Mouse (Mus musculus) natural killer cell, adult 2 months (primary cell): ENCODE data around the gene Zfp956.

ENCODE experiments used
- DNase-seq, 2 experiments: peaks; one replicate each; pipeline ENCODE4 v3.0.0; 2022; ENCODE audit warnings: low spot score in 2 of 2

The Zfp956 gene

DNA sequence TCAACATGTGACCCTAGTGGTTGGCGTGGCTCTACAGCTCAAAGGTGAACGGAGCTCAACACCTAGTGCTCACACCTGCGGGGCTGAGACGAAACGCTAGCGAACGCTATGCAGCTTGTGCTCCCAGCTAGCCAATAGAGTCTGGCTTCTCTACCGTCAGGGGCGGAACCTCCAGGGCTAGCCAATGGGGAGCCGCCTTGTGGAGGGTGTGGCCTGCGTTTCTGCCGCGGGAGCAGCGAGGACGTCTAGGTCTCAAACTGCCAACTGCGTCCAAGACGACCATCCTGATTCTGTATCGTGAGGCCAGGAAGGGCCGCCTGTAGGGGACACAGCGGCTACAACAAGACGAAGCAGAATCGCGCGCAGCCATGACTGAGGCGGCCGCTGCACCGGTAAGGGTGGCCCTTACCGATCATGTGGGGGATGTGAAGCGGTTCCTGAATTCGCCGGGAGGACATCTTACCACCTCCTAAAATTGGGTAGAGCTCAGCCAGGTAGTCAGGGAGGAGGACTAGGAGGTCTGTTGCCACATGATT lies at the start of gene Zfp956:
Gene Zfp956, plus strand, starts transcription at position 200 of the 536 bp plus-strand sequence.
- peak; percentile 88 to 91 for DNase-seq

DNA sequence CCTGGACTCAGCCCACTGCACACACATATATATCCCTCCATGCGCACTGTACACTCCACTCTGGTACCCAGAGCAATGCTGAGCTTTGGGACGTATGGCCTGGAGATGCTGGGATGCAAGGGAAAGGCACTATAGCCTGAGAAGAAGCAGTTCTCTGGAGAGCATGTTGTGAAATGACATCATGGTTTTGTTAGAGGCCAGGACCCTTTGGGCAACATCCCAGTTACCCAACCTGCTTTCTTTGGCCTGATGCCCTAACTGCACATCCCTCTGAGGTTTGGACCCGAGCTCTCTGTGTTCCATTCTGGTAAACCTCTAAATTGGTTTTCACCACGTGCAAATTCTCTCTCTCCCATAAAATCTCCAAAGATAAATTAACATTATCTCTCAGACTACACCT lies 49.6 kb upstream of the Zfp956 start:
- no peak for DNase-seq

DNA sequence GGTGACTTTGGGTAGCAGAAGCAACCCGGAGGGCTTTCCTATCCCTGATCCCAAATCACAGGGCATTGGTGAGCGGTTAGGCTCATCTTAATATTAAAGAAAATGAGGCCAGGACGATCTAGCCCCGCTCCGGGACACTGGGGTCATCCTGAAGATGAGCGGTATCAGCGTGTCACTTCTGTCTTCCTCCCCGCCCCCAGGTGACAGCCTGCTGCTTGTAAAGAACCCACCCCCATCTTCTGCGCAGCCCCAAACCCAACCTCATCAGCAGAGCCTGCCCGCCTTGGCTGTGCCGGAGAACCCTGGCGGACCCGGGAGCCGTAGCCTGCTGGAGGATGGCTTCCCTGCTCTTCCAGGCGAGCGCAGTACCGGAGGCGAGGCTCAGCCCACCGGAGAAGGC lies 48.8 kb upstream of the Zfp956 start:
- DNase-seq: no peak

DNA sequence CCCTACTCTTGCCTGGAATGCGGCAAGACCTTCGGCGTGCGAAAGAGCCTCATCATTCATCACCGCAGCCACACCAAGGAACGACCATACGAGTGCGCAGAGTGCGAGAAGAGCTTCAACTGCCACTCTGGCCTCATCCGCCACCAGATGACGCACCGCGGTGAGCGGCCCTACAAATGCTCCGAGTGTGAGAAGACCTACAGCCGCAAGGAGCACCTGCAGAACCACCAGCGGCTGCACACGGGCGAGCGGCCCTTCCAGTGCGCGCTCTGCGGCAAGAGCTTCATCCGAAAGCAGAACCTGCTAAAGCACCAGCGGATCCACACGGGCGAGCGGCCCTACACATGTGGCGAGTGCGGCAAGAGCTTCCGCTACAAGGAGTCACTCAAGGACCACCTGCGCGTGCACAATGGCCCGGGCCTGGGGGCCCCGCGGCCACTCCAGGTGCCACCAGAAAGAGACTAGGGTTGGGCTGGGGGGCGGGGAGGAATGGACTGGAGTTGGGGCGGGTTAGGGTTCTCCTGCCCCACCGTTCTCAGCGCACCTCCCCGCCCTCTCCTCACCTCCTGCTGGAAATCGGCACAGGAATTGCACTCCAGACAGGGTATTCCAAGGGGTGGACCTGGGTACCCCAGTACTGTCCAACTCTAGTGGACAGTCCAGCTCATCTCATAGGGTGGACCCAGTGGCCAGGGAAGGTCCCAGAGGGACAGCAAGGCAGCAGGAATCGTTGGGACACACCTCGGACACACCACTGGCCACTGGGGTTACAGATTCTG lies 48.1 kb upstream of the Zfp956 start:
- DNase-seq: no peak

DNA sequence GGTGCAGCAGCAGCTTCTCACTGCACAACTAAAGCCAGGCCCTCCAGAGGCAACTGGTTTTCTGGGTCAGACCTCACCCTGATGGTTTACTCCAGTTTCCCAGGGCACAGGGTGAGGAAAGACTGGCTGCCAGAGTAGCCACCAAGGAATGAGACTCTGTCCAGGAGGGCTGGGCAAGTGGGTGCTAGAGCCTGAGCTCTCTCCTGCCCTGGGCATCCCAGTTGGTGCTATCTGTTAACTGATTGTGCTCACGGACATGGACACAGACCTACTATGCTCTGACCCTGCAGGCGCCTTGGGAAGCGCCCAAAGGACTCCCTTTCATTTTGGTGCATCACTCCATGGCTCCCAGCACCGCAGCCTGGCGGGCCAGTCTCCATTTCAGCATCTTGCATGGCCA lies 46.9 kb upstream of the Zfp956 start:
- no peak for DNase-seq

DNA sequence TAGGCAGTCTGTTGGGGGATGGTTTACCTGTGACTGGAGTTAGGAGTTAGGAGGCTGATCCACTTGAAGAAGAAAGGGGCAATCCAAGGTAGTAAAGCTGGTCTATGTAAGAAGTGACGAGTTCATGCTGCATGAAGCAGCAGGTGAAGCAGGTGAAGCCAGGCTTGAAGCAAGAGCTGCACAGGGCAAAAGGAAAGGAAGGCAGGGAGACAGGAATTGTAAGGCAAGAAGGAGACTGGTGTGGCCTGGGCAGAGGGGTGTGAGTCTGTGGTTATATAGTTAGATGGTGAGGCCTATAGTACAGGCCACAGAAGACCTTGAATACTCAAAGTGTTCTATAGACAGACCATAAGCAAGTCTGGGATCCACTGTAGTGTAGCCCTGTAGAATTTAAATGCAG lies 44.2 kb upstream of the Zfp956 start:
- DNase-seq: no peak

DNA sequence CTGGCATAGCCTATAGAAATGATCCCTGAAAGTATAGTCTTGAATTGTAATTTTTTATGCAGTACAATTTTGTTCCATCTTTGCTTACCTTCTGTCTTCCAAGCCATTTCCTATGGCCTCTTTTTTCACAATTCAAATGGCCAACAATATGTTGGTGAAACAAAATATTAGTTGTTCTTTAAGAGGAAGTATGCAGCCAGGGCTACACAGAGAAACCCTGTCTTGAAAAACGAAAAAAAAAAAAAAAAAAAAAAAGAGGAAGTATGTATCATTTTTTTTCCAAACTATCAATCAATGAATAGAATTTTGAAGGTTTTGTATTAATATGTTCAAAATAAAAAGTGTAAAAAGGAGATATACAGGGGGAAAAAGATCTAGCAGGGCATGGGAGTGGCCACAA lies 41.5 kb upstream of the Zfp956 start:
- DNase-seq: no peak

DNA sequence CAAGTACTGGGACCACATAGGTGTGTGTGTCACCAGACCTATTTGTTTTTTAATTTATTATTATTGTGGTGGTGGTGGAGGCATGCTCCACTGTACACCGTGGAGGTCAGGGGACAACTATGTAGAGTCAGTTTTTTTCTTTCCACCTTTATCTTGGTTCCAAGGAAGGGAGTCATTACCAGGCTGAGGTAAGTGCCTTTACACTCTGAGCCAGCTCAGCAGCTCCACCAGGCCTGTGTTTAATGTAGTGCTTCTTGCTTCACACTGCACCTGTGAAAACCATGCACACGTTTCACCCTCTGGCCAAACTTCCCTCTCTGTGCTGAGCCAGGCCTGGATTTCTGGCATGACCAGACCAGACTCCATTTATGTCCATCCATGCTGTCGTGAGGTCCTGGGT lies 40.2 kb upstream of the Zfp956 start:
- DNase-seq: no peak

DNA sequence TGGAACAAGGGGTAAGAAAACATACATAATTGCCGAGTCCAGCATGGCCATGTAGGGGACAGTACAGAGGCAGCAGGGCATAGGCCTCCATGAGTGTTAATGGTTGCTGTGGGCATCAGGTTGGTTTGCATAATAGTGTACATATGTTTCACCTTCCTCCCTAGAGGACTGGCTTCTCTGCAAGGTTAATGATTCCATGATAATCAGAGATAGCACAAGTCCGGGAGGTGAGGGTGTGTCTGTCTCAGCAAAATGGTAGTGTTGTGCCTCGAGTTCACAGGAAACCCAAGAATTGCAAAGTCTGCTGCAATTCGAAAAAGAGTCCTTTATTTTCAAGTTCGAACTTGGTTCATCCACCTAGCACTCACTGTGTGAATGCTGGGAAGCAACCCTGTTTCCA lies 36.1 kb upstream of the Zfp956 start:
- no peak for DNase-seq

DNA sequence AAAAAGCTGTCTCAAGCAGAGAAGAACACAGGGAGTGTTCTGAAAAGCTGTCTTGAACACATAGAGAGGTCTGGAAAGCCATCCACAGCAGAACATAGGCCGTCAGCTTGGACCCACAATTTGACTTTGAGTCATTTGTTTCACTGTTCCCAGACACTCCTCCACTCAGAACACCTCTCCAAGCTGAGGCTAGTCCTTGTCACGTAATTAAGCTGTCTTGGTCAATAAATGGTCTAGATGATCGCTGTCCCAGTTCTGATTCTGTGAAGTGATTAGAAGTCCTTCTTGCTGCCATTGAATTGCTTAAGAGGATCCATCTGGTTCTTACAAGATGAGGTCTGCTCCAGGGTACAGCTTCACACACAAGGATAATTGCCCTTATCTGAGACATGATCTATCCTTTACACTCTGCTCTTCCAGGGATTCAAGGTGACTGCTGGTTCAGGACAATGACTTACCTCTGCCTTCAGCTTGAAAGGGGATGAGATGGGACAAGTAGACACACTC lies 34.4 kb upstream of the Zfp956 start:
- no peak for DNase-seq

DNA sequence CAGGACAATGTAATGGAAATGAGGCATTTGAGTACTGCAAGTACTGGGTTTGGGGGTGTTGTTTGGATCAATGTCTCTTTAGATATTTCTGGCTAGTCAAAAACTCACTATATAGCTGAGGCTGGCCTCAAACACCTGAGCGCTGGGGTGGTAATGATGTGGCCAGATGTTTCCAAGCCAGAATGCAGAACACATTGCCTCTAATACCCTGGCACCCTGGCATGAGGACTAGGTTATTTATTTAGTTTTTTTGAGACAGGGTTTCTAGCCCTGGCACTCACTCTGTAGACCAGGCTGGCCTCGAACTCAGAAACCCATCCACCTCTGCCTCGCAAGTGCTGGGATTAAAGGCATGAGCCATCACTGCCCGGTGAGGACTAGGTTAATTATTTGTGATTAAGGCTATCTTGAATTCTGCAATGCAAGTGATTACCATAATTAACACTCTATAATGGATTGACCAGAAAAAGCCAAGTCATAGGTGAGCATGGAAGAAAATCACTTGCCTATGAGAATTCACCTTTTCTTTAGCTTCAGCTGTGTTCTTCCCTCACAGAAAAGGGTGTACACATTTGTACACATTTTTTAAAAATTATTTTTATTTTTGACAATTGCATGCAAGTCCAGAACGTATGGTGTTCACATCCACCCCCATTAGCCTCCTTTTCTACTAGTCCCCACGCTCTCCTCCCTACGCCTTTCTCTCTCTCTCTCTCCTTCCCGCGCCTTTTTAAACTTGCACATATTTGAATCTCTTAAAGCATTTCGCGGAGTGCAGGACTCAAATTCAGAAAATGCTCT lies 33.3 kb upstream of the Zfp956 start:
- no peak for DNase-seq

DNA sequence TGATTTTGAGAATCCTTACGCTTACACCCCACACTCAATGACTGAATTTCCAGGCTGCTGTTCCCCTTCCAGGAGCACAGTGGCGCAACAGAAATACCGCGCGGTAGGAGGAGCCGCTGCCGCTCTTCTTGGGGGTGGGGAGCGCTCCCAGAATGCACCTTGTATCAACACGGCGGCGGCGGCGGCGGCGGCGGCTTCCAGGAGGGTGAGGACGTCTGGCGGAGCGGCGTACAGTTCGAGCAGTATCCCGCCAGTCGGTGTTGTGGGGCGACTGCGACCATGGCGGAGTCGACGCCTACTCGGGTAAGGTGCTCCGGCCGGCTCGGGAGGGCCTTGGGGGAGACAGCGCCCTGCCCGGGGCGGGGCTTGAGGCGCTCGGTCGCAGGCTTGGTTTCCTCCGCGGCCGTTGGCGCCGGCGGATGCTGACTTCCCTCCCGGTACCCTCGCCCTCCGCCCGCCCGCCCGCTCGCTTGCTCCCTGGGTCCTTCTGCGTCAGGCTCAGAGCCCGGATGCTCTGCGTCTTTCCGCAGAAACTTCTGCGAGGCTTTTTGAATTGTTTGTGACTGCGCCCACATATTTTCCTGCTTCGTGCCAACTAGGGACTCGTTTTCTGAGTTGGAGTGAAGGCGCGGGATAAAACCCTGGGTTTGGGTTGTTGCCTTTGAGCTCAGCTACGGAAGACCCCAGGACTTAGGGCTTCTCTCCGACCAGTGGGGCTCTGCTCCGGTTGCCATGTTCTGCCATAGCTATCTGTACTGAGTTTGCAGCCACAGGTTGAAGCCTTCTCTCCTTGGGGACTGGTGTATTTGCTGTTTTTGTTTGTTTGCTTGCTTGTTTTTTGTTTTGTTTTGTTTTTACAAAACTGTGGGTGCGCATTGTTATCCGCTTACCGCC lies 32.5 kb upstream of the Zfp956 start, which contains the start of gene Zfp212:
Gene Zfp212, plus strand, starts transcription at position 30 of the 894 bp plus-strand sequence.
- peak; percentile 76 to 81 for DNase-seq

DNA sequence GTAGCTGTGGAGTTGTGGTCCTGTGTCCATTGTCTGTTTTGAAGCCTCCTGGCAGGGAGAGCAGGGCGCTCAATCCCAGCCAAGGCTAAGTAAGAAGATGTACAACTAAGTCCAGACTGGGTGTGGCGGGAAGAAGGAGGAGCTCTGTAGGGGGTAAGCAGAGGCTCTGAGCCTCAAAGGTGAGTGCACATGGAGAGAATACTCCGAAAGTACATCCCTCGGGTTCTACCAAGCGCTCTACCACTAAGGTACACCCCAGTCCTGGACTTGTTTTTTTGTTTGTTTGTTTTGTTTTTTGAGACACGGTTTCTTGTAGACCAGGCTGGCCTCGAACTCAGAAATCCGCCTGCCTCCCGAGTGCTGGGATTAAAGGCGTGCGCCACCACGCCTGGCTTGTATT lies 10.7 kb upstream of the Zfp956 start:
- no peak for DNase-seq

DNA sequence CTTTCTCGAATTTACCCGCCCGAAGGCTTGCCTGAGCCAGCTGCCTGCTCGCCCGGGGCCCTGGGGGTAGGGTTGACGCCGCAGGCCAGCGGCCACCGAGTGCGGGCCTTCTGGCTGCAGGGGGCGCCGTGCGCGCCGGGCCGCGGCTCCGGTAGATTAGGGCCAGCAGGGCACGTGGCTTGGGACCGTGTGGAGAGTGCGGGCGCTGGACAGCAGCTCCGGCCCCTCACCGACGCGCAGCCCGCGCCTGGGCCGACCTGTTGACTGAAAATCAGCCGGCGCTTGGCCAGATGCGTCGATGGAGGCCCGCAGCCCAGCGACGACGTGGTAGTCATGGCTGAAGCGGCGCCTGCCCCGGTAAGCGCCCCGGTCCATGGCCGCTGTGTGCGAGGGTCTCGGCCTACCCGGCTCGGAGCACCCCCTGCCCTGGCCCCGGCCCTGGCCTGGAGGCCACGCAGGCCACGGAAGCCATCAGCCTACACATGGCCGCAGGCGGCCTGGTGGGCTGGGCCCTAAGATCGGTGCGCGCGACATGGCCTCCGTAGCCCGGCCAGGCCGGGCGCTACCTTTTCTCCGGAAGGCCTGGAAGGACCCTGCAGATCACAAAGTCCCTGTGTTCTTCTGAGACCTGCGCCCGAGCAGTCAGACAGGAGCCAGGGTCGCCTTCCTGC lies 10.0 kb upstream of the Zfp956 start:
- DNase-seq: peak; percentile 55 to 62

DNA sequence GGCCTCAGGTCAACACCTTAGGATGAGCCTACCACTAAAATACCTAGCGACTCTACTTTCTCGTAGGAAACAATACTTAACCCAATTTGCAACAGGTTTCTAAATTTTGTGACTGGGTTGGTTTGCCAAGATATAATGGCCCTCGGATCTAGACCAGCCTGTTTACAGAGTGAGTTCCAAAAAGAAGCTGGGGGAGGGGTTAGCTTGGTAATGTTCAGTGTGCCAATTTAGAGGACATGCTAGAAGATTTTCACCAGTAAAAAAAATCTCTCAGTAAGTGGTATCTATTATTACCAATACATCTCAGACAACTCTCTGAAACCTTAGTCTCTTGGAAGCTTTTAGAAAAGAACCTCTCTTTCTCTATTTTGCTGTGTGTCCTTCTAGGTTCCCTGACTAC lies 9.5 kb upstream of the Zfp956 start:
- no peak for DNase-seq

DNA sequence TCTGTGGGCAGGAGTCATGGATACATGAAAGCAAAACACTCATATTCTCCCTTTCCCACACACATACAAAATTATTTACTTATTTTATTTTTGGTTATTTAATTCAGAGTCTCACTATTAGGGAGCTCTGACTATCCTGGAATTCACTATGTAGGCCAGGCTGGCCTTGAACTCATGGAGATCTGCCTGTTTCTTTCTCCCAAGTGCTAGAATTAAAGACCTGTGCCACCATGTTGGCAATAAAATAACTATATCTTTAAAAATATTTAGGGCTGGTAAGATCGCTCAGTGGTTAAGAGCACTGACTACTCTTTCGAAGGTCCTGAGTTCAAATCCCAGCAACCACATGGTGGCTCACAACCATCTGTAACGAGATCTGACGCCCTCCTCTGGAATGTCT lies 5.8 kb upstream of the Zfp956 start:
- no peak for DNase-seq

DNA sequence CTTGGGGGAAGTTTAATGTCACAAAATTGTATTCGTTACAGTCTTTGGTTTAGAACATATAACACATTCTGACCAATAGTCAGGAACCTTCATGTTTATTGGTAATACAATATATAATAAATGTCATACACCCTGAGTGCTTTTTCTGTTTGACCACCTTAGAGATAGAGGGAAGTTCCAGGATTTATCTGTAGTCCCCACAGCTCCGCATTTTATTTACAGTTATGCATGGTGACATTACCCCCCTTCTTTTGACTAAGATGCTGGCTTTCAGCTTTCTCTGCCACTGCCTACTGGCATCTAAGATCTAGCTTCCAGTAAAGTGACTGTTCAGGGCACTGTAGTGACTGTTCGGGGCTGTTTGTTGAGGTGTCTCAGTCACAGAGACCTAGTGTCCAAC lies 1.2 kb downstream of the Zfp956 start:
- DNase-seq: no peak

DNA sequence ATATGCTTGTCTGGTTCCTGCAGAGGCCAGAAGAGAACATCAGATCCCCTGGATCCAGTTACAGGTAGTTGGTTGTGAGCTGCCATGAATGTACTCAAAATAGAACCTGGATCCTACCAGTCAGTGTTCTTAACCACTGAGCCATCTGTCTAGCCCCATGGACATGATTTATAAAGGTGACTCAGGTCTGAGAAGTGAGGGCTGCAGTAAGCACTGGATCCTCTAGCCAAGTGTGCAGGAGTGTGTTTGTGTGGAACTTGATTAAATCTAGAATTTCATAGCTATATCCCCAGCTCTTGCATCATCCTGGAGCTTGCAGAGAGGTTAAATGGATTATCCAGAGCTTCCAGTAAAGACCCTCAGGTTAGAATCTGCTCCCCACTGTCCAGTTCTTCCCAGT lies 4.6 kb downstream of the Zfp956 start:
- DNase-seq: no peak

DNA sequence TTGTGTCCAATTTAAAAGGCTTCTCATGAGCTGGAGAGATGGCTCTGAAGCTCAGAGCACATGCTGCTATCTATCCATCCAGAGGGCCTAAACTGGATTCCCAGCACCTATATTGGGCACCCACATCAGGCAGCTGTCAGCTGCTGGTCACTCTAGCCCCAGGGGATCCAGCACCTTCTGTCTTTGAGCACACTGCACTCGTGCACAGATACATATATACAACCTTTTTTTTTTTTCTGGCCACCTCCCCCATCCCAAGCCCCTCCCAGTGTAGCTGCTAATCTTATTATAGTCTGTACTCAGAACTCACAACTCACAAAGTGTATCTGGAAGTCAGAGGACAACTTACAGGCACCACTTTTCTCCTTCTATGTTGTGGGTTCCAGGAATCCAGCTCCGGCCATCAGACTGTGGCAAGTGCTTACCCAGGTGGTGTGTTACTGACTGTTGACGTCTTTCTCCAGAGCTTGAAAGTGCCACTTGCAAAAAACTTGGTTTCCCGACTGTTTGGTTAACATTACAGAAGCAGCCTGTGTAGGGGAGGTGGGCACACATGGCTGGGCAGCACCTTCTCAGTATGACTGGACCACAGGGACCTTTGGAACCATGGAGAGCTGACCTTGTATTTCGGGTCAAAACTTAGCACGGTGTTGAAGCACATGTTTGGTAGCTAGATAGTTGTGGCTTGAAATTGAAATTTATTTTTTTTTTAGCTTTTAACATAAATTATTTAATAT lies 7.7 kb downstream of the Zfp956 start:
- DNase-seq: no peak

DNA sequence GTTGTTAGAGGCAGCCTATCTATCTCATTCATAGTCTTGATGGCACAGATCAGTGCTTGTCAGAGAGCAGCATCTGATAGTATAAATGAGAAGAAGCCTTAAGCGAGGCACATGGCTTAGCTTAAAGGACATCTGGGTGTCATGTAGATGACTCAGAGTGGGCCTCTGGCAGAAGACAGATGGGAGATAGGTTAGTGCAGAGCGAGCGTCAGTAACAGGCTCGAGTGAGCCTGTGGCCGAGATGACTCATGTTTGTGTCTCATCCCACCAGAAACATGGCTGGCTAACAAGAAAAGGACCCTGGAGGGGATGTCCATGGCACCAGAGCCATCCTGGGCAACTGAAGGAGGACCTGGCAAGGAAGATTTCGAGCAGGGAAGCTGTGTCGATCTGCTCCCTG lies 9.9 kb downstream of the Zfp956 start:
- no peak for DNase-seq
